In genomic region chr2:11367319-11367718, GRCm38 (mm10) we compare ENCODE assay signal across 19 mouse cellular contexts.
DNase-seq lines count a peak whose midpoint lies in the region; ATAC-seq and TF ChIP-seq lines count a peak whose summit lies in the region.
"Had no signal": no experiment of that assay in that cellular context is flagged by ENCODE, and none has a peak within 500 bp of the region (broad histone marks: within the 10 kb centered on the region; RNA-seq: fewer than 3 reads in every experiment).

No protein-coding gene starts in this region.

- no peaks in the 10 kb centered on the region for H3K4me1 ChIP-seq in kidney, adult 2 months (ENCODE audit: control insufficient read depth, insufficient read depth, low read length)
- H3K4me1 ChIP-seq: embryonic facial prominence, embryonic 12.5 days; heart, embryonic 15.5 days; hindbrain, embryonic 15.5 days had no signal

- peak; percentile 27 for DNase-seq in kidney, adult 2 months
- DNase-seq in kidney, postnatal 4 days: no peak
- peak; percentile 75 for DNase-seq in 416B (ENCODE audit: low read depth)
- no peak for DNase-seq in adrenal gland, adult 8-10 months
- DNase-seq in heart, postnatal 25 days (ENCODE audit: low spot score): no peak
- DNase-seq: adrenal gland, adult 2 months; adrenal gland, postnatal 36 days; cerebellum, adult 2 months; cerebellum, postnatal 10 days; gastrocnemius, postnatal 36 days; heart, adult 2 months; heart, postnatal 14 days had no signal

- no peaks in the 10 kb centered on the region for H3K27me3 ChIP-seq in kidney, adult 2 months (replicated peaks; ENCODE audit: control insufficient read depth, insufficient read depth, low read length)
- H3K27me3 ChIP-seq: CH12.LX; embryonic facial prominence, embryonic 12.5 days; forebrain, embryonic 15.5 days; heart, embryonic 15.5 days; hindbrain, embryonic 15.5 days had no signal

- H3K4me3 ChIP-seq in kidney, adult 2 months (ENCODE audit: insufficient read depth, low read depth, low read length): no peak overlapping the region
- H3K4me3 ChIP-seq: embryonic facial prominence, embryonic 12.5 days; forebrain, embryonic 15.5 days; heart, adult 2 months; heart, embryonic 15.5 days; hindbrain, embryonic 15.5 days had no signal

- TF ChIP-seq CTCF in kidney, adult 2 months (conservative IDR thresholded peaks at IDR 0.05; ENCODE audit: insufficient read depth, insufficient read length, low read depth, low read length): no peak

- 62% methylated on average over 2 of the region's 2 CpGs for WGBS in kidney, adult 2 months

- no peaks in the 10 kb centered on the region for H3K36me3 ChIP-seq in kidney, adult 2 months (ENCODE audit: control insufficient read depth, insufficient read depth, low read length)
- H3K36me3 ChIP-seq: embryonic facial prominence, embryonic 12.5 days; forebrain, embryonic 15.5 days; heart, embryonic 15.5 days; hindbrain, embryonic 15.5 days had no signal

- no peak overlapping the region for H3K27ac ChIP-seq in kidney, adult 2 months (ENCODE audit: insufficient read depth, low read depth, low read length)
- H3K27ac ChIP-seq: embryonic facial prominence, embryonic 12.5 days; forebrain, embryonic 15.5 days; heart, adult 2 months; heart, embryonic 15.5 days; hindbrain, embryonic 15.5 days had no signal

- TF ChIP-seq POLR2A in kidney, adult 2 months (IDR thresholded peaks at IDR 0.05; ENCODE audit: low read depth, low read length): no peak

- intact Hi-C loops in heart, postnatal 25 days (cut with DNase I): loop anchor here (5.0 kb wide), 2 partner anchors 35 to 60 kb away; no protein-coding TSS in a partner anchor

- peak; percentile 58 for ATAC-seq in granulocyte monocyte progenitor cell, adult 5-6 weeks (replicated peaks; ENCODE audit: poor library complexity, severe bottlenecking)
- ATAC-seq in megakaryocyte-erythroid progenitor cell, adult 5-6 weeks (replicated peaks; ENCODE audit: low FRiP score, low TSS enrichment, poor library complexity, severe bottlenecking): peak; percentile 73
- ATAC-seq: forebrain, embryonic 15.5 days had no signal

Comparison
In these comparisons a context has a peak if more than half of its experiments do, and no peak if none do; other contexts are left out.
1. DNase-seq: peak in kidney, adult 2 months (single experiment) and 416B (single experiment); none in kidney, postnatal 4 days (0 of 2), adrenal gland, adult 8-10 months (single experiment) and heart, postnatal 25 days (single experiment).